Mouse (Mus musculus): ENCODE data around the gene Ap5z1. TPM values are rescaled to one million over a fixed set of nuclear protein-coding genes. Genes with fewer than 3 reads are reported as not detected.

Ap5z1 gene
- total RNA-seq, 2 experiments from 2014 or later, result 5.5 to 6.2 TPM

- intact Hi-C loops (cut with DNase I), result no loop called here
Observed at GRCm38 (mm10) chr5:142435736-142436135, 28.0 kb upstream of the Ap5z1 start.

DNA sequence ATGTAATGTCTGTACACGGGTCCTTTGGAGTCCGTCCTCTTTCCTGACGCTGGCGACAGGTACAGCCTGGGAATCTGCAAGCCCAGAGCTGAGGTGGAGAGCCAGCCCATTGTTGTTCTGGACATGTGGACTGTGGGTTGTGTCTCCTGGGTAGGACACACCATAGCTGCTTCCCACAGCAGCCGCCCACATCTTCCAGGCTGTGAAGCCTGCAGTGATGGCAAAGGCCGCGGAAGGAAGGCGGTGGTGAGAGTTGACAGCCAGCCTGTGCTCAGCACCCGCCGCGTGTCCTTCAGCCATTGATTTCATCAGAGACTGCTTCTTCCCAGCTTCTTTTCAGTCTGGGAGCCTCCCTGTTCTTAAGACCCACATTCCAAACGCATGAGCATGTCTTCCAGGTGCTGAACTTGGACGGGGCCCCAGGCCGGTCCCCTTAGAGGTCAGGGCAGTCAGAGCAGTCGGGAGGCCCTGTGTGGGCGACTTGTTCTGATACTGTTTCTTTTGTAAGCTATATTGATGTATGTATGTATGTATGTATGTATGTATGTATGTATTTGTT lies 25.3 kb upstream of the Ap5z1 start:
- intact Hi-C loops (cut with DNase I), result loop anchor here (2.0 kb wide), 1 partner anchor 14 kb away; no protein-coding TSS in a partner anchor
- no peak for DNase-seq (ENCODE audit: low spot score)

More at GRCm38 (mm10) chr5:142435736-142436135, 28.0 kb upstream of the Ap5z1 start:
- DNase-seq (ENCODE audit: low spot score), result no peak

DNA sequence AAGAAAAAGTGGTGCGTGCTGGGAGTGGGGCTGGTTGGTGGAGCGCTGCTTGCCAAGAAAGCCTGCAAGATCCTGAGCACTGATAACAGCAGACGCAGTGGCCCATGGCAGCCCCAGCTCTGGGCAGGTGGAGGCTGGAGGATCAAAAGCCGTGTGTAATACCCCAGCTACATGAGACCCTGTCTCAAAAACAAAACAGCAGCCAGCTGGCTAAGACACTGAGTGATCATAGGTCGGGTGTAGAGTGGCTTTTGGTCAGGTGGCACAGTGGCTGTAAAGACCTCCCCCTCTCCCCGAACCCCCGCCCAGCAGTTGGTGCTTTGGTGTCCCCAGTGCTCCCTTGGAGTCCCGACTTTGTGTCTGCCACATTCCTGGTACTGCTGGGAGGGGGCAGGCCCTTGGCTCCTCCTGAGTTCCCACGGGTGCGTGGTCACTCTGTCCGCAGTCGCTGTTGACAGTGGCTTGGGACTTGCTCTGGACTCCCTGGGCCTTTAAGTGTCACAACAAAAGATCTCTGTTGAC lies 23.8 kb upstream of the Ap5z1 start:
- DNase-seq (ENCODE audit: low spot score), result no peak
- intact Hi-C loops (cut with DNase I), result loop anchor here (2.0 to 10.0 kb wide), 3 partner anchors 15 to 1595 kb away; no protein-coding TSS in a partner anchor

DNA sequence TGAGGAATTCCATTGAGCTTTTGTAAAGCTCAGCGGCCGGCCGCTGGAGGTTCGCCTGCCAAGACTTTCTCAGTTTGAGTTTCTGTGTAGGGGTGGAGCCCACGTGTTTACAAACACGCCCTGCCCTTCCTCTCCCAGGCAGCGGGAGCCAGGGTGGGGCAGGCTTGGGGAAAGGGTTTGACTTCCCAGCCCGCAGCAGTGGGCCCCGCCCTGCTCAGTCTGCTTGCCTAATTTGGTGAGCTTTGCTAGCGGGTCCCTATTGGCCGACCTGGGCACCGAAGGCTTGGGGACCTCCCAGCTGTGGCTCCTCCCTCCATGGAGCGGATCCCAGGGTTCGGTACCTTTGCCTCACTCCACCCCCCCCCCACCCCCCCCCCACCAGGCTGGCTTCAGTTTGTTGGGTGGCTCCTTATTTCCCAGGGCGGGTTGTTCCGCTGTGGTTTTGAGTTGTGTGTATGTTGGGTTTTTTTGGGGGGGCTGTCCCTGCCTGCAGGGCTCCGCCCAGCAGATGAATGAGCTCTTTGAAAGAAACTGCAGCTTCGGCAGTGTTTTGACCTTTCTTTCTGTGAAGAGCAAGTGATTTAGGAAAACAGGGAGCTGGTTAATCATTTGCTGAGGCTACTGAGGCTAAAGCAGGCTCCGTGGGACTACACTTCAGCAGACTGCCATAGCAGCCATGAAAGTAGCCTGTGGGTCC lies 23.1 kb upstream of the Ap5z1 start:
- intact Hi-C loops (cut with DNase I), result loop anchor here (2.0 to 10.0 kb wide), 2 partner anchors 38 to 1596 kb away; no protein-coding TSS in a partner anchor
- DNase-seq (ENCODE audit: low spot score), result peak; percentile 98

GRCm38 (mm10) chr5:142441332-142442044 lies 22.3 kb upstream of the Ap5z1 start:
- intact Hi-C loops (cut with DNase I), result loop anchor here (1.0 to 10.0 kb wide), 3 partner anchors 22 to 1597 kb away; partner anchors contain the start of gene Ap5z1
- DNase-seq (ENCODE audit: low spot score), result no peak

DNA sequence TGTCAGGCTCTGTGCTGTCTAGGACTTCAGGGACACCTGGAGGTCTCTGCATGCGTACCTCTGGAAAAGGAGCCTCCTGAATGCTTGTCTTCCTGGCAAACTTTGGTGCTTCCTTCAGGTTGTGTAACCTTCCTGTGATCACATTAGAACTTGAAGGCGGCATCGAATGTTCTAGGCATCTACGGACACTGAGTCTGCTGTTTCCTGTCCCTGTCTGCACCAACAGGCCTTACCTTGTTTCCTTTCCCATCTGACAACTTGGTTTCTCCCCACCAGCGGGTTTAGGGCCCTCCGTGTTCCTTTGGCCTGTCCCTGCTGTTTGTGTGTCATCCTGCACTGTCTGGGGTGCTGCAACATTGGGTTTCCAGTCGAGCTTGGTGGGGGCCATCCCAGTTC lies 21.7 kb upstream of the Ap5z1 start:
- no peak for DNase-seq (ENCODE audit: low spot score)
- intact Hi-C loops (cut with DNase I), result loop anchor here (1.0 to 10.0 kb wide), 2 partner anchors 21 to 1597 kb away; partner anchors contain the start of gene Ap5z1

- intact Hi-C loops (cut with DNase I), result loop anchor here (10.0 kb wide), 1 partner anchor 1599 kb away; no protein-coding TSS in a partner anchor
- no peak for DNase-seq (ENCODE audit: low spot score)
Observed at GRCm38 (mm10) chr5:142443514-142443913, 20.2 kb upstream of the Ap5z1 start.

- no peak for DNase-seq (ENCODE audit: low spot score)
- intact Hi-C loops (cut with DNase I), result loop anchor here (10.0 kb wide), 1 partner anchor 1599 kb away; no protein-coding TSS in a partner anchor
Observed at GRCm38 (mm10) chr5:142443994-142444393, 19.8 kb upstream of the Ap5z1 start.

DNA sequence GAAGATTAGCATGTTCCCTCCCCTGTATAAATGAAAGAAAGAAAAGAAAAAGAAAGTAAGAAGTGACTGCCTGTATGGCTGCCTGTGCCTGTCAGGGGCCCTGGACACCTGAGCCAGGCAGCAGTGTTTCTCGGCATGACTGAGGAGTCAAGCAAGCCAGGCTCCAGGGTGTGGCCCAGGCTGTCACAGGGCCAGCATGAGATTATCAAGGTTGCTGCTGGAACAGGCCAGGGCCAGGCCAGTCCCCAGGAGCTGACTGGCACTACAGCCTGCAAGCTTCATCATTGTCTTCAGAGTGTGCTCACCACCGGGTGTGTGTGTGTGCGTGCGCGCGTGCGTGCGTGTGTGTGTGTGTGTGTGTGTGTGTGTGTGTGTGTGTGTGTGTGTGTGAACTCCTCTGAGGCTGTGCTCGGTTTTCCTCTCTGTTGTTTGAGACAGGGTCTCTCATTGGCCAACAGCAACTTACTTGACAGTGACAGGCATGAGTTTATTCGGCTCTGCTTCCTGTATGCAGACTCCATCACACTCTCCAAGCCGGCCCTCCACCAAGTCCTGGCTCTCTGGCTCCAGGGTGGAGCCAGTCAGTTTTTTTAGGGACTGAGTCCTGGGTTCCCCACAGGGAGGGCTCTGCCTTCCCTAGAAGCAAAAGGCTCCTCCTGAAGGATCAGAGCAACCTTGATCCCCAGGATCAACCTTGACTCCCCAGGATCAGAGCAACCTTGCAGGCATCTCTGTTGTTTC lies 18.8 kb upstream of the Ap5z1 start:
- intact Hi-C loops (cut with DNase I), result loop anchor here (1.0 to 10.0 kb wide), 2 partner anchors 77 to 1600 kb away; no protein-coding TSS in a partner anchor
- no peak for DNase-seq (ENCODE audit: low spot score)

- intact Hi-C loops (cut with DNase I), result loop anchor here (1.0 to 10.0 kb wide), 2 partner anchors 77 to 1601 kb away; no protein-coding TSS in a partner anchor
- no peak for DNase-seq (ENCODE audit: low spot score)
Observed at GRCm38 (mm10) chr5:142445709-142446108, 18.0 kb upstream of the Ap5z1 start.

GRCm38 (mm10) chr5:142448076-142448475 lies 15.7 kb upstream of the Ap5z1 start:
- peak; percentile 61 for DNase-seq (ENCODE audit: low spot score)
- intact Hi-C loops (cut with DNase I), result loop anchor here (1.0 to 10.0 kb wide), 3 partner anchors 81 to 1603 kb away; no protein-coding TSS in a partner anchor

- intact Hi-C loops (cut with DNase I), result loop anchor here (1.0 to 10.0 kb wide), 3 partner anchors 81 to 1604 kb away; no protein-coding TSS in a partner anchor
- no peak for DNase-seq (ENCODE audit: low spot score)
Observed at GRCm38 (mm10) chr5:142448623-142449022, 15.1 kb upstream of the Ap5z1 start.

DNA sequence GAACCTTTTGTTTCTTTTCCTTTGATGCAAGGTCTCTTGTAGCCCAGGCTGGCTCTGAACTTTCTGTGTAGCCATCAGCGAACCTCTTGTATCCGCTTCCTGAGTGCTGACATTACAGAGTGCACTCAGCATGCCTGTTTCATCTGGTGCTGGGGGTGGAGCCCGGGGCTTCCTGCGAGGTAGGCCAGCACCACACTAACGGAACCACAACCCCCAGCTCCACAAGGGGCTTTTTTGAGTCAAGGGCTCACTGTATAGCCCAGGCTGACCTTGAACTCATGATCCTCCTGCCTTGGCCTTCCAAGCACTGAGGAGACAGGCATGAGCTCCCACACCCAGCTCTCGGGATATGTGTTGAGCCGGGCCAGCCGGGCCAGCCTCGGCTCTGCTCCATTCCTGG lies 12.9 kb upstream of the Ap5z1 start:
- intact Hi-C loops (cut with DNase I), result no loop called here
- no peak for DNase-seq (ENCODE audit: low spot score)

GRCm38 (mm10) chr5:142451759-142452158 lies 12.0 kb upstream of the Ap5z1 start:
- intact Hi-C loops (cut with DNase I), result no loop called here
- DNase-seq (ENCODE audit: low spot score), result no peak

DNA sequence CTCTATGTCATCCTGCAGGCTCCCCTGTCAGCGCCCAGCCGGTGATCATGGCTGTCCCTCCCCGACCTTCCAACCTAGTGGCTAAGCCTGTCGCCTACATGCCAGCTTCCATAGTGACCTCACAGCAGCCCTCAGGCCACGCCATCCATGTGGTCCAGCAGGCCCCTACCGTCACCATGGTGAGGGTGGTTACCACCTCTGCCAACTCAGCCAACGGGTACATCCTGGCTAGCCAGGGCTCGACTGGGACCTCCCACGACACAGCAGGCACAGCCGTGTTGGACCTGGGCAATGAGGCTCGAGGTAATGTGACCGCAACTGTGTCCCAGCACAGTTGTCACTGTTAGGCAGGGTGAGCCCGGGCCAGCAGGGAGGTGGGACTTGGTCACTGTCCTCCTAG lies 10.0 kb upstream of the Ap5z1 start:
- intact Hi-C loops (cut with DNase I), result no loop called here
- DNase-seq (ENCODE audit: low spot score), result no peak

DNA sequence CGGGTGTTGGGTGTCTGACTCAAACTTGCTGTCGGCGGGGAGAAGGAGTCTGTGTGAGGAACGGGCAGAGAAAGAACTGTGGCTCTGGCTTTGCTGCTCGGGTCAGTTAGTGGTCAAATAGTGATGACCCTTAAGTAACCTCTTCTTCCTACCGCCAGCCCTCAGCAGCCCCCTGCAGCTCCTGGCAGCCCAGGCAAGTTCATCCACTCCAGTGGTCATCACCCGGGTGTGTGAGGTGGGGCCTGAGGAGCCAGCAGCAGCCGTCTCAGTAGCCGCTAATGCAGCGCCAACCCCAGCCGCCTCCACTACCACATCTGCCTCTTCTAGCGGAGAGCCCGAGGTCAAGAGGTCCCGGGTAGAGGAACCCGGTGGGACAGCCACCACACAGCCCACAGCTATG lies 7.4 kb upstream of the Ap5z1 start:
- intact Hi-C loops (cut with DNase I), result no loop called here
- no peak for DNase-seq (ENCODE audit: low spot score)

GRCm38 (mm10) chr5:142457345-142457744 lies 6.4 kb upstream of the Ap5z1 start:
- DNase-seq (ENCODE audit: low spot score), result no peak
- intact Hi-C loops (cut with DNase I), result no loop called here

- DNase-seq (ENCODE audit: low spot score), result no peak
Observed at GRCm38 (mm10) chr5:142458791-142459557, 4.8 kb upstream of the Ap5z1 start.

DNA sequence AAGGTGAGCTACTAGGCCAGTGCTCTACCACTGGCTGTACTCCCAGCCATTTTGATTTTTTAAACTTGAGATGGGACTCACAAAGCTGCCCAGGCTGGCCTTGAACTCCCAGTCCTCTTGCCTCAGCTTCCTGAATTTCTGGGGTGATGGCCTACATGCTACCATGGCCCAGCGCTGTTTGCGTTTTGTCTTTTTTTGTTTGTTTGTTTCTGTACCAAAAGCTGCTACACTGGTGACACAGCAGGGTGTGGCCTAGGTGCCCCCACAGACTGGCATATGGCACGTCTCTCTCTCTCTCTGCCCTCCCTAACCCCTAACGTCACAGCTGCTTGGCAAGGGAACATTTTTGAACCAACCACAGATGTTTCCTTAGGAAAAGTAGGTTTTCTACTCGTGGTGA lies 3.9 kb upstream of the Ap5z1 start:
- intact Hi-C loops (cut with DNase I), result no loop called here
- no peak for DNase-seq (ENCODE audit: low spot score)

More at GRCm38 (mm10) chr5:142458791-142459557, 4.8 kb upstream of the Ap5z1 start:
- intact Hi-C loops (cut with DNase I), result no loop called here
